Mouse (Mus musculus) adrenal gland, postnatal 25 days (tissue): ENCODE measurements around the gene Lcn6. TPM values are rescaled to one million over a fixed set of nuclear protein-coding genes. Genes with fewer than 3 reads are reported as not detected.
A peak's percentile ranks its signal among the peaks of the same experiment; 100 is the strongest.
"Not testable (repeated sequence)": the region's sequence is repeated elsewhere in the genome, so short reads cannot be mapped to it uniquely, and the experiment has no call there.

Source experiments
- DNase-seq: peaks from one replicate; pipeline ENCODE4 v3.0.0; 2021; ENCODE audit warnings: mixed read lengths
- long read RNA-seq: library from polyadenylated mRNA; stranded (forward); transcript quantifications from one replicate; pipeline ENCODE4 v2.0.0, GENCODE M21; 2021
- total RNA-seq: library from RNA; stranded (reverse); gene quantifications from 2 replicates; pipeline ENCODE4 v1.2.3, GENCODE M21; 2021

Lcn6 gene
- total RNA-seq, result not detected in 2 replicates
- long read RNA-seq, result 0 reads

- DNase-seq, result no peak
Observed at GRCm38 (mm10) chr2:25676486-25676885, at the start of gene Lcn6. Lcn6 (plus strand) TSS chr2:25676786.

GRCm38 (mm10) chr2:25627811-25628210 lies 48.8 kb upstream of the Lcn6 start, which contains the start of gene Fcna:
Fcna (minus strand) TSS chr2:25628030.
- DNase-seq, result no peak

- no peak for DNase-seq
Observed at GRCm38 (mm10) chr2:25628738-25629137, 47.8 kb upstream of the Lcn6 start.

GRCm38 (mm10) chr2:25633616-25634015 lies 43.0 kb upstream of the Lcn6 start:
- DNase-seq, result peak; percentile 23

- DNase-seq, result no peak
Observed at GRCm38 (mm10) chr2:25634046-25634445, 42.5 kb upstream of the Lcn6 start.

- DNase-seq, result peak; percentile 63
Observed at GRCm38 (mm10) chr2:25639890-25640289, 36.7 kb upstream of the Lcn6 start.

GRCm38 (mm10) chr2:25652902-25653301 lies 23.7 kb upstream of the Lcn6 start, which contains the start of gene Lcn8:
Lcn8 (plus strand) TSS chr2:25653120.
- DNase-seq, result no peak

GRCm38 (mm10) chr2:25654502-25654901 lies 22.1 kb upstream of the Lcn6 start:
- DNase-seq, result no peak

- no peak for DNase-seq
Observed at GRCm38 (mm10) chr2:25656691-25657090, 19.9 kb upstream of the Lcn6 start.

- DNase-seq, result peak; percentile 32
Observed at GRCm38 (mm10) chr2:25657246-25657645, 19.3 kb upstream of the Lcn6 start.

- no peak for DNase-seq
Observed at GRCm38 (mm10) chr2:25657652-25658051, 18.9 kb upstream of the Lcn6 start, which contains the start of gene Lcn5. Lcn5 (plus strand) TSS chr2:25657952.

- DNase-seq, result no peak
Observed at GRCm38 (mm10) chr2:25660279-25660678, 16.3 kb upstream of the Lcn6 start.

GRCm38 (mm10) chr2:25661245-25661970 lies 15.2 kb upstream of the Lcn6 start:
- DNase-seq, result peak; percentile 14

GRCm38 (mm10) chr2:25663511-25663910 lies 13.1 kb upstream of the Lcn6 start:
- peak; percentile 79 for DNase-seq

- no peak for DNase-seq
Observed at GRCm38 (mm10) chr2:25664125-25664524, 12.5 kb upstream of the Lcn6 start.

- no peak for DNase-seq
Observed at GRCm38 (mm10) chr2:25666516-25666915, 10.1 kb upstream of the Lcn6 start.

GRCm38 (mm10) chr2:25679559-25679958 lies 3.0 kb downstream of the Lcn6 start:
- no peak for DNase-seq

GRCm38 (mm10) chr2:25682426-25682825 lies 5.8 kb downstream of the Lcn6 start, which contains the start of gene Lcn10:
Lcn10 (plus strand) TSS chr2:25682726.
- DNase-seq, result no peak

- DNase-seq, result no peak
Observed at GRCm38 (mm10) chr2:25686941-25687340, 10.4 kb downstream of the Lcn6 start.

GRCm38 (mm10) chr2:25694605-25695004 lies 18.0 kb downstream of the Lcn6 start:
- DNase-seq, result peak; percentile 63

- no peak for DNase-seq
Observed at GRCm38 (mm10) chr2:25696951-25697350, 20.4 kb downstream of the Lcn6 start.

- DNase-seq, result no peak
Observed at GRCm38 (mm10) chr2:25698696-25699095, 22.1 kb downstream of the Lcn6 start.

- DNase-seq, result not testable (repeated sequence)
Observed at GRCm38 (mm10) chr2:25699743-25700142, 23.2 kb downstream of the Lcn6 start, which contains the start of gene Obp2a. Obp2a (plus strand) TSS chr2:25700043.

GRCm38 (mm10) chr2:25701001-25701400 lies 24.4 kb downstream of the Lcn6 start:
- DNase-seq, result no peak
